Mouse (Mus musculus): Measurements from ENCODE around the gene Adamts12.

GRCm38 (mm10) chr15:11026801-11027561 is 37.6 kb upstream of the Adamts12 start:
- no peak for TF ChIP-seq CTCF (conservative IDR thresholded peaks at IDR 0.05; ENCODE audit: insufficient read depth, insufficient read length, low read depth, low read length)
- no peak for TF ChIP-seq POLR2A (IDR thresholded peaks at IDR 0.05; ENCODE audit: low read depth, low read length)
